Mouse (Mus musculus) hindbrain, postnatal 0 days (tissue): ENCODE measurements around the gene 1500009C09Rik. TPM values are rescaled to one million over a fixed set of nuclear protein-coding genes. Genes with fewer than 3 reads are reported as not detected.
A peak's percentile ranks its signal among the peaks of the same experiment; 100 is the strongest.

Experiments
- ATAC-seq: fragments of 200-750 bp; cut with Nextera tagmentation; 2 replicates; pipeline ENCODE4 v1.8.0; 2017; ENCODE audit warnings: mild to moderate bottlenecking, moderate TSS enrichment, moderate library complexity
- DNase-seq: peaks from one replicate; pipeline ENCODE4 v3.0.0-alpha.2; 2015; ENCODE audit warnings: low spot score
- H3K27ac ChIP-seq: fragments of 300-500 bp; sonication (generic); 2 replicates; pipeline ENCODE4 v1.5.1; 2014; ENCODE audit warnings: mild to moderate bottlenecking
- H3K27me3 ChIP-seq: fragments of 300-500 bp; sonication (generic); 2 replicates; pipeline ENCODE4 v1.6.1; 2014; ENCODE audit warnings: low read length, mixed read lengths; ENCODE audit not compliant: insufficient read depth
- H3K36me3 ChIP-seq: fragments of 300-500 bp; sonication (generic); 2 replicates; pipeline ENCODE4 v1.6.1; 2014; ENCODE audit warnings: low read length, mixed read lengths; ENCODE audit not compliant: insufficient read depth
- H3K4me1 ChIP-seq: fragments of 300-500 bp; sonication (generic); 2 replicates; pipeline ENCODE4 v1.6.1; 2014; ENCODE audit warnings: antibody characterized with exemption, low read length, mixed read lengths; ENCODE audit not compliant: insufficient read depth
- H3K4me2 ChIP-seq: fragments of 300-500 bp; sonication (generic); 2 replicates; pipeline ENCODE4 v1.6.1; 2014; ENCODE audit warnings: low read depth, mild to moderate bottlenecking, low read length, moderate library complexity, mixed read lengths
- H3K4me3 ChIP-seq: fragments of 300-500 bp; sonication (generic); 2 replicates; pipeline ENCODE4 v1.5.1; 2014; ENCODE audit warnings: low read length
- H3K9ac ChIP-seq: fragments of 300-500 bp; sonication (generic); replicated peaks from 2 replicates; pipeline ENCODE4 v1.6.1; 2014; ENCODE audit warnings: mild to moderate bottlenecking, low read length, moderate library complexity, mixed read lengths
- H3K9me3 ChIP-seq: fragments of 300-500 bp; sonication (generic); 2 replicates; pipeline ENCODE4 v1.6.1; 2016; ENCODE audit warnings: low read length, mixed read lengths
- CTCF ChIP-seq: IDR thresholded peaks from 2 replicates; pipeline ENCODE4 v1.5.1; 2016; ENCODE audit warnings: antibody characterized with exemption, control low read depth, low read depth
- WGBS: fragments of 180-500 bp; shearing (Covaris S2); extraction: QIAGEN DNeasy Blood & Tissue Kit; methylation state at CpG from one replicate; pipeline ENCODE4 v1.1.7; 2014; 5-methylcytosine and 5-hydroxymethylcytosine counted together
- polyA plus RNA-seq: library from polyadenylated mRNA; unstranded; fragments of >200 nt; fragmentation: Nextera tagmentation; extraction: Ambion mirVana; gene quantifications from 2 replicates; pipeline ENCODE4 v1.2.1, GENCODE M21; 2015
- total RNA-seq: library from RNA; depleted of rRNA; stranded (reverse); fragments of >200 nt; gene quantifications from 2 replicates; pipeline ENCODE4 v1.2.3, GENCODE M21; 2014

Gene 1500009C09Rik
- total and polyA plus RNA-seq, 2 experiments from 2014 or later = 12.5 to 127 TPM

- DNase-seq (no peak), ATAC-seq (no peak)
- H3K4me1 ChIP-seq = peaks cover 23% of the 10 kb centered on the region
- H3K4me3 ChIP-seq = no peak overlapping the region
- H3K27me3 ChIP-seq = no peaks in the 10 kb centered on the region
- H3K9ac ChIP-seq = no peak overlapping the region
- no peak overlapping the region for H3K4me2 ChIP-seq
- WGBS = 66% methylated on average over 4 of the region's 4 CpGs
- no peaks in the 10 kb centered on the region for H3K9me3 ChIP-seq
- H3K36me3 ChIP-seq = peaks cover 59% of the 10 kb centered on the region
- H3K27ac ChIP-seq = no peak overlapping the region
- no peak for TF ChIP-seq CTCF
These were observed 28.4 kb downstream of the 1500009C09Rik start for GRCm38 (mm10) chr15:82280638-82281037.

- ATAC-seq = no peak
These were observed 34.0 kb downstream of the 1500009C09Rik start for GRCm38 (mm10) chr15:82286157-82286556.

GRCm38 (mm10) chr15:82290252-82290651, 38.1 kb downstream of the 1500009C09Rik start:
- Histone ChIP-seq H3K36me3 (peaks cover 54% of the 10 kb centered on the region), H3K27me3 (no peaks in the 10 kb centered on the region), H3K4me3 (no peak overlapping the region), H3K9ac (no peak overlapping the region), H3K4me1 (peaks cover 11% of the 10 kb centered on the region), H3K27ac (no peak overlapping the region), H3K4me2 (no peak overlapping the region), H3K9me3 (no peaks in the 10 kb centered on the region)
- ATAC-seq (no peak), DNase-seq (no peak)
- TF ChIP-seq CTCF = no peak
- 93% methylated on average over 7 of the region's 7 CpGs for WGBS

More at GRCm38 (mm10) chr15:82286157-82286556, 34.0 kb downstream of the 1500009C09Rik start:
- WGBS = 71% methylated on average over 12 of the region's 12 CpGs
- Histone ChIP-seq H3K27ac (no peak overlapping the region), H3K4me1 (no peaks in the 10 kb centered on the region), H3K4me2 (no peak overlapping the region), H3K4me3 (no peak overlapping the region), H3K27me3 (no peaks in the 10 kb centered on the region), H3K9me3 (no peaks in the 10 kb centered on the region), H3K9ac (no peak overlapping the region), H3K36me3 (peaks cover 79% of the 10 kb centered on the region)
- DNase-seq = no peak
- TF ChIP-seq CTCF = no peak

- peak overlapping the region; percentile 60 for H3K27ac ChIP-seq
- H3K9me3 ChIP-seq = no peaks in the 10 kb centered on the region
- H3K27me3 ChIP-seq = no peaks in the 10 kb centered on the region
- 0 out of 2 replicates have a peak, but pooled peaks have one; percentile 13 for TF ChIP-seq CTCF
- 0 out of 2 replicates have a peak overlapping the region, but pooled peaks have one; percentile 19 for H3K4me2 ChIP-seq
- ATAC-seq (no peak), DNase-seq (no peak)
- peaks cover 30% of the 10 kb centered on the region for H3K36me3 ChIP-seq
- peaks cover 11% of the 10 kb centered on the region for H3K4me1 ChIP-seq
- WGBS = 12% methylated on average over 5 of the region's 5 CpGs
- no peak overlapping the region for H3K9ac ChIP-seq
- no peak overlapping the region for H3K4me3 ChIP-seq
These were observed 40.7 kb downstream of the 1500009C09Rik start for GRCm38 (mm10) chr15:82292851-82293250.

- peak overlapping the region; percentile 60 for H3K27ac ChIP-seq
- WGBS = 2% methylated on average over 7 of the region's 7 CpGs
- H3K27me3 ChIP-seq = no peaks in the 10 kb centered on the region
- DNase-seq (peak; percentile 74), ATAC-seq (peak; percentile 92)
- TF ChIP-seq CTCF = no peak
- H3K4me3 ChIP-seq = no peak overlapping the region
- 0 out of 2 replicates have a peak overlapping the region, but pooled peaks have one; percentile 19 for H3K4me2 ChIP-seq
- H3K36me3 ChIP-seq = peaks cover 30% of the 10 kb centered on the region
- H3K9me3 ChIP-seq = no peaks in the 10 kb centered on the region
- peaks cover 11% of the 10 kb centered on the region for H3K4me1 ChIP-seq
- no peak overlapping the region for H3K9ac ChIP-seq
These were observed 41.1 kb downstream of the 1500009C09Rik start for GRCm38 (mm10) chr15:82293271-82293711.

- H3K4me1 ChIP-seq = peaks cover 11% of the 10 kb centered on the region
- H3K27ac ChIP-seq = peak overlapping the region; percentile 60; the same call in 1 of the 2 replicates
- H3K36me3 ChIP-seq = peaks cover 28% of the 10 kb centered on the region
- H3K27me3 ChIP-seq = no peaks in the 10 kb centered on the region
- H3K4me2 ChIP-seq = 0 out of 2 replicates have a peak overlapping the region, but pooled peaks have one; percentile 7
- H3K4me3 ChIP-seq = no peak overlapping the region
- ATAC-seq = peak; percentile 57
- 26% methylated on average over 8 of the region's 8 CpGs for WGBS
- peak; percentile 85 for DNase-seq
- TF ChIP-seq CTCF = peak; percentile 75
- no peaks in the 10 kb centered on the region for H3K9me3 ChIP-seq
- no peak overlapping the region for H3K9ac ChIP-seq
These were observed 41.9 kb downstream of the 1500009C09Rik start for GRCm38 (mm10) chr15:82294059-82294458.

GRCm38 (mm10) chr15:82298764-82299561, 46.8 kb downstream of the 1500009C09Rik start, which contains the start of gene Wbp2nl:
Gene Wbp2nl, plus strand, starts transcription at chr15:82298954.
- ATAC-seq = peak; percentile 44; the same call in 1 of the 2 replicates
- DNase-seq = peak; percentile 21
- TF ChIP-seq CTCF = no peak

More at GRCm38 (mm10) chr15:82298764-82299561, 46.8 kb downstream of the 1500009C09Rik start, which contains the start of gene Wbp2nl:
- Histone ChIP-seq H3K36me3 (no peaks in the 10 kb centered on the region), H3K9ac (no peak within 1 kb of the TSS), H3K4me1 (peaks cover 5% of the 10 kb centered on the region), H3K9me3 (no peaks in the 10 kb centered on the region), H3K27ac (no peak within 1 kb of the TSS), H3K4me3 (no peak within 1 kb of the TSS), H3K27me3 (no peaks in the 10 kb centered on the region), H3K4me2 (peak within 1 kb of the TSS; percentile 18; the same call in 1 of the 2 replicates)
- WGBS = 59% methylated on average over 39 of the region's 39 CpGs
